Mouse (Mus musculus): ENCODE measurements around the gene Cwc15.
"Not testable (repeated sequence)": the region's sequence is repeated elsewhere in the genome, so short reads cannot be mapped to it uniquely, and the experiment has no call there.

The Cwc15 gene

GRCm38 (mm10) chr9:14500023-14500915 lies at the start of gene Cwc15, which contains the start of gene Kdm4d:
Gene Cwc15, plus strand, starts transcription at chr9:14500617.
Gene Kdm4d, minus strand, starts transcription at chr9:14500482.
- DNase-seq (ENCODE audit: low spot score in 2 of 2): peak; percentile 88 to 89

- DNase-seq (ENCODE audit: low spot score in 2 of 2): not testable (repeated sequence)
Measured at GRCm38 (mm10) chr9:14451120-14451519, 49.3 kb upstream of the Cwc15 start.

- no peak for DNase-seq (ENCODE audit: low spot score in 2 of 2)
Measured at GRCm38 (mm10) chr9:14456320-14456719, 44.1 kb upstream of the Cwc15 start.

GRCm38 (mm10) chr9:14462536-14462935 lies 37.9 kb upstream of the Cwc15 start:
- not testable (repeated sequence) for DNase-seq (ENCODE audit: low spot score in 2 of 2)

- not testable (repeated sequence) for DNase-seq (ENCODE audit: low spot score in 2 of 2)
Measured at GRCm38 (mm10) chr9:14463668-14464067, 36.7 kb upstream of the Cwc15 start.

- no peak for DNase-seq (ENCODE audit: low spot score in 2 of 2)
Measured at GRCm38 (mm10) chr9:14498896-14499705, 1.3 kb upstream of the Cwc15 start.

- no peak for DNase-seq (ENCODE audit: low spot score in 2 of 2)
Measured at GRCm38 (mm10) chr9:14500916-14501424, 553 bp downstream of the Cwc15 start.

GRCm38 (mm10) chr9:14512633-14513445 lies 12.4 kb downstream of the Cwc15 start:
- peak; percentile 8 to 33 for DNase-seq (ENCODE audit: low spot score in 2 of 2)

- DNase-seq (ENCODE audit: low spot score in 2 of 2): no peak
Measured at GRCm38 (mm10) chr9:14517296-14517695, 16.9 kb downstream of the Cwc15 start.

- no peak for DNase-seq (ENCODE audit: low spot score in 2 of 2)
Measured at GRCm38 (mm10) chr9:14518105-14518504, 17.7 kb downstream of the Cwc15 start.

- DNase-seq (ENCODE audit: low spot score in 2 of 2): no peak
Measured at GRCm38 (mm10) chr9:14520971-14521670, 20.7 kb downstream of the Cwc15 start.

GRCm38 (mm10) chr9:14521695-14522094 lies 21.3 kb downstream of the Cwc15 start:
- no peak for DNase-seq (ENCODE audit: low spot score in 2 of 2)

GRCm38 (mm10) chr9:14523408-14524043 lies 23.1 kb downstream of the Cwc15 start:
- DNase-seq (ENCODE audit: low spot score in 2 of 2): peak; percentile 57 to 77

GRCm38 (mm10) chr9:14530004-14530403 lies 29.6 kb downstream of the Cwc15 start:
- DNase-seq (ENCODE audit: low spot score in 2 of 2): no peak

GRCm38 (mm10) chr9:14532283-14532682 lies 31.9 kb downstream of the Cwc15 start:
- DNase-seq (ENCODE audit: low spot score in 2 of 2): no peak

GRCm38 (mm10) chr9:14533659-14534058 lies 33.2 kb downstream of the Cwc15 start:
- no peak for DNase-seq (ENCODE audit: low spot score in 2 of 2)

- DNase-seq (ENCODE audit: low spot score in 2 of 2): no peak
Measured at GRCm38 (mm10) chr9:14534833-14535456, 34.5 kb downstream of the Cwc15 start.

GRCm38 (mm10) chr9:14544034-14544757 lies 43.8 kb downstream of the Cwc15 start:
- no peak for DNase-seq (ENCODE audit: low spot score in 2 of 2)

Data from frontal cortex, postnatal 25 days (tissue).